Mouse (Mus musculus) spleen, adult 2 months (tissue): ENCODE results near the gene Gas7. TPM values are rescaled to one million over a fixed set of nuclear protein-coding genes. Genes with fewer than 3 reads are reported as not detected.

ENCODE experiments used
- DNase-seq, 2 experiments: peaks; one replicate each; pipeline versions ENCODE4 v3.0.0 to v3.0.0-alpha.2; 2012 to 2021; ENCODE audit warnings: low spot score in 2 of 2, low read depth in 1 of 2
- H3K27ac ChIP-seq: fragments of 200-500 bp; 2 replicates; pipeline ENCODE4 v1.5.1; 2012; ENCODE audit warnings: low read length, inconsistent platforms; ENCODE audit not compliant: insufficient read depth
- H3K27me3 ChIP-seq: fragments of 200-500 bp; 2 replicates; pipeline ENCODE4 v1.6.1; 2012; ENCODE audit warnings: mild to moderate bottlenecking, moderate library complexity, low read length, inconsistent platforms; ENCODE audit not compliant: control insufficient read depth, insufficient read depth
- H3K36me3 ChIP-seq: fragments of 200-500 bp; 2 replicates; pipeline ENCODE4 v1.6.1; 2012; ENCODE audit warnings: mild to moderate bottlenecking, low read length, inconsistent platforms; ENCODE audit not compliant: control insufficient read depth, insufficient read depth
- H3K4me1 ChIP-seq: fragments of 200-500 bp; 2 replicates; pipeline ENCODE4 v1.6.1; 2011; ENCODE audit warnings: inconsistent platforms; ENCODE audit not compliant: control insufficient read depth, insufficient read depth, insufficient read length
- H3K4me3 ChIP-seq: fragments of 200-500 bp; 2 replicates; pipeline ENCODE4 v1.5.1; 2011; ENCODE audit warnings: mild to moderate bottlenecking, inconsistent platforms; ENCODE audit not compliant: insufficient read depth, insufficient read length; ENCODE audit errors: extremely low read depth
- CTCF ChIP-seq: fragments of 200-500 bp; IDR thresholded peaks from 2 replicates; pipeline ENCODE4 v1.5.1; 2011; ENCODE audit warnings: mild to moderate bottlenecking, inconsistent platforms; ENCODE audit not compliant: insufficient read depth, insufficient read length, insufficient replicate concordance; ENCODE audit errors: extremely low read depth
- POLR2A ChIP-seq: fragments of 200-500 bp; IDR thresholded peaks from 2 replicates; pipeline ENCODE4 v1.6.1; 2011; ENCODE audit warnings: low read depth, low read length, inconsistent platforms
- WGBS: fragments of 180-500 bp; shearing (Covaris S2); methylation state at CpG from one replicate; pipeline ENCODE4 v1.1.7; 2018; 5-methylcytosine and 5-hydroxymethylcytosine counted together
- polyA plus RNA-seq: library from polyadenylated mRNA; depleted of rRNA; stranded (reverse); fragments of >200 nt; gene quantifications from 2 replicates; pipeline ENCODE4 v1.2.3, GENCODE M21; 2012; rRNA removed

Gene Gas7
- polyA plus RNA-seq, 1 experiment: 4.3 TPM

GRCm38 (mm10) chr11:67738345-67738744 lies 283.1 kb downstream of the Gas7 start:
- TF ChIP-seq CTCF (no peak), POLR2A (no peak)
- Histone ChIP-seq H3K27me3 (no peaks in the 10 kb centered on the region), H3K4me1 (no peaks in the 10 kb centered on the region), H3K36me3 (no peaks in the 10 kb centered on the region), H3K27ac (no peak overlapping the region), H3K4me3 (no peak overlapping the region)
- WGBS: 79% methylated on average over 6 of the region's 6 CpGs
- DNase-seq: no peak

Other genes with a start within 250 kb of the Gas7 start
- not detected in 2 replicates for gene Myh4, start 217.4 kb upstream of the Gas7 start, polyA plus RNA-seq
- 0.06 TPM in 2 replicates for gene Myh8, start 178.3 kb upstream of the Gas7 start, polyA plus RNA-seq
- not detected in 2 replicates for gene Myh13, start 133.8 kb upstream of the Gas7 start, polyA plus RNA-seq
- not detected in 2 replicates for gene Rcvrn, start 239.9 kb downstream of the Gas7 start, polyA plus RNA-seq